Mouse (Mus musculus): ENCODE data around the gene Plcb3. TPM values are rescaled to one million over a fixed set of nuclear protein-coding genes. Genes with fewer than 3 reads are reported as not detected.

Gene Plcb3
- polyA plus RNA-seq, 1 experiment: 35.5 TPM

DNA sequence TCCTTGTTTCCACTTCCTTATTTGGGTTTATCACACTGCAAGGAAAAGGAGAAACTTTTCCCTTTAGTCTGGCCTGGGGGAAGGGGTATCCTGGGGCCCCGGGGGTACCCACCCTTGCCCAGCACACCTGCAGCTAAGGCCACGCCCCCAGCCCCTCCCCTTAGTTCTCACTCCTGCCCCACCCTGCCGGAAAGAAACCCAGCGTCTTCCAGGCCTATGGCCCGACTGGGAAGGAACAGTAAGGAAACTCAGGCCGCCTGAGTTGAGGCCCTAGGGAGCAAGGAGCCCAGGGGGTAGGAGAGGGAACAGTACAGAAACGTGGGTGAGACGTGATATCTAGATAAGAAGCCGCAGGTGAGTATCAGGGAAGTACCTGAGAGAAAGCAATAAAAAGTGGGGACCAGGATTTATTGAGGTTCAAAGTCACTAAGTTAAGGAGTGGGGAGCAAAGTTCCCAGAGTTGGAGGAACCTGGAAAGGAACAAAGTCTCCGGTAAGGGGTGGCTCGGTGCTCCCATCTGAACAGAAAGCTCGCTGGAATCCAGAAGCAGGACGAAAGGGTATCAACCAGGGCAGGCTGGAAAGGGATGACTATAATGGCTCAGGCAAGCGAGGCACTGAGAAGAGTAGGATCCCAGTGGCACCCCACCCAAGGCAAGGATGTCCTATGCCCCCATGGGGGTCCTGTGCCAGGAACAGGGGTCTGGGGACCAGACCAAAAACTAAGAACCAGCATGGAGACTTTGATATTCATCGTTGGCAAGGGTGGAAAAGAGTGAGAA, 7.6 kb downstream of the Plcb3 start:
- TF ChIP-seq CTCF (IDR thresholded peaks at IDR 0.05; ENCODE audit: borderline replicate concordance, control insufficient read depth, extremely low read depth, insufficient read depth, low read length, poor library complexity): no peak
- no peak for TF ChIP-seq POLR2A (IDR thresholded peaks at IDR 0.05; ENCODE audit: control insufficient read depth, extremely low read depth, insufficient read depth, low read length, poor library complexity)
- Histone ChIP-seq H3K36me3 (ENCODE audit: control insufficient read depth, insufficient read depth, low read length) (no peaks in the 10 kb centered on the region), H3K4me1 (replicated peaks; ENCODE audit: control insufficient read depth, insufficient read depth, low read length) (peaks cover 27% of the 10 kb centered on the region), H3K27ac (ENCODE audit: control insufficient read depth, insufficient read depth, low read length) (no peak overlapping the region), H3K27me3 (ENCODE audit: control insufficient read depth, insufficient read depth, low read length) (no peaks in the 10 kb centered on the region), H3K4me3 (ENCODE audit: control insufficient read depth, insufficient read depth, low read length) (0 out of 2 replicates have a peak overlapping the region, but pooled peaks have one; percentile 3)
- peak; percentile 39 for DNase-seq
- 26% methylated on average over 15 of the region's 15 CpGs for WGBS

DNA sequence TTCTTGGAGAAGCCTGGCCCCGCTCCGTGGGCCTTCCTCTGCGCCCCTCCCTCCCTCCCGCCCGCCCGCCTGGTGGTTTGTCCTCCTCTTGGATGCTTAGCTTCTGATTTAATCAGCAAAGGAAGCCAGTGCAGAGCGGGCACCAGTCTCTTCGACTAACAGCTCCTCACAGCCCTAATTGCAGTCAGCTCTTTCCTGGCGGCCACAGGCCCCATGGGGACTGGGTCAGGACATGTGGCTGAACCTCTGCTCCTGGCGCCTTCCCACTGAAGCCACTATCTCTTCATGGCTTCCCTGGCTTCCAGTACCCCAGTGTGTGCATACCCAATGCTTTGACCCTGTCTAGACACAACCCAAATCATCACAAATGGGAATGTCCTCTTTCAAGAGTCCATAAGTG, 19.8 kb downstream of the Plcb3 start:
- no peak for DNase-seq
- 90% methylated on average over 10 of the region's 10 CpGs for WGBS
- Histone ChIP-seq H3K4me3 (ENCODE audit: control insufficient read depth, insufficient read depth, low read length) (no peak overlapping the region), H3K4me1 (replicated peaks; ENCODE audit: control insufficient read depth, insufficient read depth, low read length) (peaks cover 12% of the 10 kb centered on the region), H3K27me3 (ENCODE audit: control insufficient read depth, insufficient read depth, low read length) (no peaks in the 10 kb centered on the region), H3K27ac (ENCODE audit: control insufficient read depth, insufficient read depth, low read length) (no peak overlapping the region), H3K36me3 (ENCODE audit: control insufficient read depth, insufficient read depth, low read length) (no peaks in the 10 kb centered on the region)
- TF ChIP-seq POLR2A (IDR thresholded peaks at IDR 0.05; ENCODE audit: control insufficient read depth, extremely low read depth, insufficient read depth, low read length, poor library complexity): no peak
- no peak for TF ChIP-seq CTCF (IDR thresholded peaks at IDR 0.05; ENCODE audit: borderline replicate concordance, control insufficient read depth, extremely low read depth, insufficient read depth, low read length, poor library complexity)

DNA sequence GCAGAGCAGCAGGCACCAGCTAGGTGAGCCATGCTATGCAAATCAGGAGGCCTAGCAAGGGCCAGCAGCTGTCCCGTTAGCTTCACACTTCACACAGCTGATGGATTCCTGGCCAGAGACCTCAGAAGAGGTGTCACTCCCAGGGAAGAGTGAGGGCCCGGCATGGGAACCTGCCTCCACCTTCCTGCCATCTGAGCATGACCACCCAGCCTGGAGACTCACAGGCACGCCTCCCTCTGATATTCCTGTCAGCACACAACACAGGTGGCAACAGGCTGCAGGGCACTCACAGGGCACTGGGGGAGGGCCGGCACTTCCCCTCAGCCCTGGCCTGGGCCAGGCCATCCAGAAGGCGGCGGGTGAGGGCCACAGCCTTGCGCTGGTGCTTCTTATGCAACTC, 20.8 kb downstream of the Plcb3 start:
- no peak for DNase-seq

DNA sequence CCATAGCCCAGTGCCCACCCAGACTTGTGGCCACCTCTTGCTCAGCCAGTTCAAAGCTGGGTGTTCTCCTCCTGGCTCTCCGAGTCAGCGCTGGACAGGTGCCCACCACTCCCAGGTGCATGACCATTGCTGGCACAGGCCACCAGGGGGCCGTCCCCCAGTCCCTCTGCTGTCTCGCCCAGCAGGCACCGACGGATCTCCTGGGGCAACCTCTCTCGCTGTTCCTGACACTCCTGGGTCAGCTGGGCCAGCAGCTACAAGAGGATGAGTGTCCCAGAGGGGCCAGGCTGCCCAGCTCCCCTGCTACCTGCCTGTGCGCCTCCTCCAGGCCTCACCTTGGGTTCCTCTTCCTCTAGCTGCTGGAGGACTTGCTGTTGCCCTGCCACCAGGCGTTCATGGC, 22.2 kb downstream of the Plcb3 start:
- 80% methylated on average over 9 of the region's 9 CpGs for WGBS
- DNase-seq: no peak
- Histone ChIP-seq H3K4me3 (ENCODE audit: control insufficient read depth, insufficient read depth, low read length) (no peak overlapping the region), H3K27ac (ENCODE audit: control insufficient read depth, insufficient read depth, low read length) (no peak overlapping the region), H3K27me3 (ENCODE audit: control insufficient read depth, insufficient read depth, low read length) (no peaks in the 10 kb centered on the region), H3K36me3 (ENCODE audit: control insufficient read depth, insufficient read depth, low read length) (no peaks in the 10 kb centered on the region), H3K4me1 (replicated peaks; ENCODE audit: control insufficient read depth, insufficient read depth, low read length) (peaks cover 16% of the 10 kb centered on the region)
- TF ChIP-seq CTCF (IDR thresholded peaks at IDR 0.05; ENCODE audit: borderline replicate concordance, control insufficient read depth, extremely low read depth, insufficient read depth, low read length, poor library complexity) (peak; percentile 63; the same call in 1 of the 2 replicates), POLR2A (IDR thresholded peaks at IDR 0.05; ENCODE audit: control insufficient read depth, extremely low read depth, insufficient read depth, low read length, poor library complexity) (no peak)

More for the DNA sequence above, 20.8 kb downstream of the Plcb3 start:
- whole genome bisulfite sequencing: 95% methylated on average over 7 of the region's 7 CpGs
- Histone ChIP-seq H3K27me3 (ENCODE audit: control insufficient read depth, insufficient read depth, low read length) (no peaks in the 10 kb centered on the region), H3K4me1 (replicated peaks; ENCODE audit: control insufficient read depth, insufficient read depth, low read length) (peaks cover 15% of the 10 kb centered on the region), H3K4me3 (ENCODE audit: control insufficient read depth, insufficient read depth, low read length) (no peak overlapping the region), H3K36me3 (ENCODE audit: control insufficient read depth, insufficient read depth, low read length) (no peaks in the 10 kb centered on the region), H3K27ac (ENCODE audit: control insufficient read depth, insufficient read depth, low read length) (no peak overlapping the region)
- TF ChIP-seq CTCF (IDR thresholded peaks at IDR 0.05; ENCODE audit: borderline replicate concordance, control insufficient read depth, extremely low read depth, insufficient read depth, low read length, poor library complexity) (no peak), POLR2A (IDR thresholded peaks at IDR 0.05; ENCODE audit: control insufficient read depth, extremely low read depth, insufficient read depth, low read length, poor library complexity) (no peak)

DNA sequence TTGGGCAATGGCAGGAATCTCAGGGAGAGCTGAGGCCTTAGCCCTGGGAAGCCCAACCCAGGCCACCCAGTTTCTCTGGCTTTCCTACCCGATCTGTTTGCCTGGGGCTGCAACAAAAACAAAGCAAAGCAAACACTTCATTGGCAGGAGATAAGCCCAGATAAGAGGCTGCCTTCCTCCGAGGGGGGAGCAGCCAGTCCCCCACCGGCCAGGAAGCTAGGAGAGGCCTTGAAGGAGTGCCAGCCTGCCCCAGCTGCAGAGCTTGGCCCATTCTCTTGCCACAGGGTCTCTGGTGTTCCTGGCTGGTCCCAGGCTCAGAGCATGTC, 23.6 kb downstream of the Plcb3 start:
- peaks cover 20% of the 10 kb centered on the region for H3K4me1 ChIP-seq (replicated peaks; ENCODE audit: control insufficient read depth, insufficient read depth, low read length)

DNA sequence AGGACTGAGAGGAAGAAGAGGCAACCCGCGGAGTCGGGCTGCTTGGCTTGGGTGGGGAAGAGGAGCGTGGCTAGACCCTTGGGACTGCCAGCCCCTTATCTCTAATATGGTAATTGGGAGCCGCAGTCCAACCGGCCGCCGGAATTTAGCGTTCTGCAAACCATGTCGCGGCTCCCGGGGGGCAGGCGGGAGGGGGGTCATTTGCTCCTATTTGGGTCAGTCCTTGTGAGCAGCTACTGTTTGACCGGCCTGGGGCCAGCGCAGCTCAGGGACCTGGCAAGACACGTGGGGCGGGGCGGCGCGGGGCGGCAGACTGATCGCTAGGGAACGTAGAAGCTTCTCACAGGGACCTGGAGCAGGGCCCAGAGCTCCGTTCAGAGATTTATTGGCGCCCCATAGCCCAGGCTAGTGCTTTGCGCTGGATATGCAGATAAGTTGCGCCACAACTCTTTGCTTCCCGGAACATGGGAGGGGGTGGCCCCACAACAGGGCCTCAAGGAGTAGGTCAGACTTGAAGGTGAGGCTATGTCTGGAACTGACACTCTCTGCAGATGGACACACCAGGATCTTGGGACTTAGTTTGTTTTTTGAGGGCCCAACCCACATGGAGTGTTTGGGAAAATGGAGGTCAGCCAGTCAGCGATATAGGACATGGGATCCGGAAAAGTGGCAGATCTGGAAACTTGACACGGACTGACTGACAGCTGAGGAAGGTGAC, 24.1 kb downstream of the Plcb3 start:
- Histone ChIP-seq H3K4me3 (ENCODE audit: control insufficient read depth, insufficient read depth, low read length) (peak overlapping the region; percentile 70), H3K27ac (ENCODE audit: control insufficient read depth, insufficient read depth, low read length) (peak overlapping the region; percentile 73), H3K36me3 (ENCODE audit: control insufficient read depth, insufficient read depth, low read length) (no peaks in the 10 kb centered on the region), H3K4me1 (replicated peaks; ENCODE audit: control insufficient read depth, insufficient read depth, low read length) (peaks cover 20% of the 10 kb centered on the region), H3K27me3 (ENCODE audit: control insufficient read depth, insufficient read depth, low read length) (no peaks in the 10 kb centered on the region)
- WGBS: 7% methylated on average over 31 of the region's 31 CpGs
- DNase-seq: peak; percentile 56
- TF ChIP-seq POLR2A (IDR thresholded peaks at IDR 0.05; ENCODE audit: control insufficient read depth, extremely low read depth, insufficient read depth, low read length, poor library complexity): no peak
- TF ChIP-seq CTCF (IDR thresholded peaks at IDR 0.05; ENCODE audit: borderline replicate concordance, control insufficient read depth, extremely low read depth, insufficient read depth, low read length, poor library complexity): no peak

More for the DNA sequence above, 23.6 kb downstream of the Plcb3 start:
- WGBS: 1% methylated on average over 3 of the region's 3 CpGs
- Histone ChIP-seq H3K36me3 (ENCODE audit: control insufficient read depth, insufficient read depth, low read length) (no peaks in the 10 kb centered on the region), H3K27ac (ENCODE audit: control insufficient read depth, insufficient read depth, low read length) (peak overlapping the region; percentile 73; the same call in 1 of the 2 replicates), H3K4me3 (ENCODE audit: control insufficient read depth, insufficient read depth, low read length) (peak overlapping the region; percentile 70; the same call in 1 of the 2 replicates), H3K27me3 (ENCODE audit: control insufficient read depth, insufficient read depth, low read length) (no peaks in the 10 kb centered on the region)
- TF ChIP-seq POLR2A (IDR thresholded peaks at IDR 0.05; ENCODE audit: control insufficient read depth, extremely low read depth, insufficient read depth, low read length, poor library complexity): no peak
- no peak for TF ChIP-seq CTCF (IDR thresholded peaks at IDR 0.05; ENCODE audit: borderline replicate concordance, control insufficient read depth, extremely low read depth, insufficient read depth, low read length, poor library complexity)
- DNase-seq: no peak

All from thymus, adult 2 months (tissue).